Mouse (Mus musculus) kidney, adult 10 weeks (tissue): Measurements from ENCODE around the gene 3110009E18Rik. TPM values are rescaled to one million over a fixed set of nuclear protein-coding genes. Genes with fewer than 3 reads are reported as not detected.

Experiments used
- polyA plus RNA-seq: library from polyadenylated mRNA; stranded (reverse); fragments of 350-450 nt; fragmentation: Illumina TruSeq; extraction: RNeasy Lipid Tissue Mini Kit (QIAGEN cat#74804); gene quantifications from one replicate; pipeline ENCODE4 v1.2.3, GENCODE M21; 2014; ENCODE audit warnings: low read depth, low replicate concordance

3110009E18Rik gene
- polyA plus RNA-seq, result 10.7 TPM

DNA sequence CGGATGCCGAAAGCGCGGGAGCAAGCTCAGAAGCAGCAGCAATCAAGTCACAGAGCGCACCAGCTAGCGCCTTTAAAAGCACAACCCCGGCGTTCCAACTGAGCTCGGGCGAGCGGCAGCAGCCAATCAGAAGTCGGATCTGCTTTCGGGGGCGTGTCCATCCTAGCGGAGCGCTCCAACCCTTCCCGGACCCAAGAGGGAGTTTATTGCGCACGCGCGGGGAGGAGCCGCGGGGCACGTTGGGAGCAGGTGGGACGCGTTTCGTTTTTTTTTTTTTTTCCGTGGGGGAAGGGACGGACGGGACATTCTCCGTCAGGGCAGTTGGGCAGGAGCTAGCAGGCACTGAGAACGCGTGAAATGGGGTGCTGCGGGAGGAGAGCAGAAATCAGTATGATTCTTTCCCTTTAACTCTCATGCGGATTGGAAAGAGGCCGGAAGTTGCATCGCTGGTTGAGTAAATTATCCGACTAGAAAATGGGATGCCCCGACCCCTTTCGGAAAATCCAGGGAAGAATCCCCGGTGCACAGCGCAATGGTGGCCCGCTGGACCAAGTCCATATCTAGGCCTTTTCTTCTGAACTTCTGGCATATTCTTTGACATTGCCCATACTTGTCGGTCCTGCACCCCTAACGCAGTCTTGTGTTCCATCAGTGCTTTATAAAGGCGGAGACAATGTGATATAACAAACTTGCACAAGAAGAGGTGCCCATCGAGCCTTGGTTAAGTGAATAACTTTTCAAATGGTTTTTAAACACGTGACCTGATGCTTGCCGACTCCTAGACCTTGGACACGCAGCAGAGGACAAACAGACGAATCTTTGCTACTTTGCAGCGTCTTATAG, at the start of gene 3110009E18Rik, which contains the start of gene Dbi:
3110009E18Rik (plus strand) TSS at position 219 of the 843 bp plus-strand sequence.
Dbi (minus strand) TSS at position 110 of the 843 bp plus-strand sequence.

DNA sequence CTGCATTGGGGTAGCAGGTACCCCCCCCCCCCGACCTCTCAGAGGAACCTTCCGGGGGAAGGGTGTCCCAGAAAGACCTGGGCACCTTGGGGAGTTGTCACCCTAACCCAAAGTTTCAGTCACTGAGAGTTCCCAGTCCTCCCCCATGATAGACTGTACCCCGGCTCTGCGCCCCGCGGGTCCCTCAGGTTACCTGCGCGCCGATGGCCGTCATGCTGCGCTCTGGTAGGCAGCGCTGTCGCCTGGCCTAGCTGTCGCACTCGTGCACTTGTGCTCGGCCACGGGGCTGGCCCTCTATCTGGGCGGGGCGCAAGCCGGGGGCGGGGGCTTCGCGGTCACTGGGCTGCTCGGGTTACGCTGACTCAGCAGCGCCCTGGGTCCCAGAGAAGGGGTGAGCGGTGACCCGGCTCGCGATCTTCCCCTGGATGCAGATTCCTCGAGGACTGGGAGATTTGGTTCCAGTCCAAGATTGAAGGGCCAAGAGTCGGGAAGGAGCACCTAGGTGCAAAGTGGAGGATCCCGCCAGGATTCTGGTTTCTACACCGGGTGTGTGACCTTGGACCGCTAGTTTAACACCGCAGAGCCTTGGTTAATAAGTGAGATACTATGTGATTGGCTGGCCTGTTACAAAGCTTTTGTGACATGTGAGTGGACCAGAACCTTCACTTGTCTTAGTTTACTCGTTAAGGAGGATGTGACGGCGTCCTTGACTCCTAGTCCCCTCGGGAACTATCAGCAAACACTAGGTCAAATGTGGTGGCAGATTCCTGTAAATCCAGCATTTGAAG, 47.3 kb upstream of the 3110009E18Rik start, which contains the start of gene Tmem37:
Tmem37 (minus strand) TSS at position 556 of the 788 bp plus-strand sequence.

Other genes starting within 250 kb of the 3110009E18Rik start
- 7.3 TPM for gene Tmem177, start 208.0 kb upstream of the 3110009E18Rik start, polyA plus RNA-seq
- gene Cfap221, start 124.0 kb upstream of the 3110009E18Rik start, polyA plus RNA-seq, result not detected
- not detected for gene Sctr, start 114.3 kb upstream of the 3110009E18Rik start, polyA plus RNA-seq
- gene Tmem37, start 47.1 kb upstream of the 3110009E18Rik start, polyA plus RNA-seq, result 4.4 TPM
- 1,139 TPM for gene Dbi, start 109 bp upstream of the 3110009E18Rik start, polyA plus RNA-seq
- 7.8 TPM for gene Steap3, start 151.5 kb downstream of the 3110009E18Rik start, polyA plus RNA-seq
- gene C1ql2, start 219.4 kb downstream of the 3110009E18Rik start, polyA plus RNA-seq, result not detected